Mouse (Mus musculus) erythroid progenitor cell, adult 5-6 weeks (primary cell): ENCODE measurements around the gene Klf3. TPM values are rescaled to one million over a fixed set of nuclear protein-coding genes. Genes with fewer than 3 reads are reported as not detected.
"Not testable (repeated sequence)": the region's sequence is repeated elsewhere in the genome, so short reads cannot be mapped to it uniquely, and the experiment has no call there.

Experiments used
- ATAC-seq: replicated peaks from 2 replicates; pipeline ENCODE4 v1.8.0; 2016; ENCODE audit warnings: moderate number of reproducible peaks, mild to moderate bottlenecking, moderate TSS enrichment, inconsistent platforms; ENCODE audit not compliant: poor library complexity, low FRiP score, severe bottlenecking
- total RNA-seq, 2 experiments: library from RNA; stranded (forward) in 1 of 2; stranded (reverse) in 1 of 2; fragments of 150-400 nt in 1 of 2; fragments of 186-747, 209-891 nt in 1 of 2; gene quantifications; 2 replicates each; pipeline versions ENCODE4 v1.2.3 to v1.2.4; 2015 to 2017; ENCODE audit warnings: low replicate concordance in 2 of 2

Gene Klf3
- total RNA-seq, 2 experiments from 2014 or later, result 427 to 622 TPM

DNA sequence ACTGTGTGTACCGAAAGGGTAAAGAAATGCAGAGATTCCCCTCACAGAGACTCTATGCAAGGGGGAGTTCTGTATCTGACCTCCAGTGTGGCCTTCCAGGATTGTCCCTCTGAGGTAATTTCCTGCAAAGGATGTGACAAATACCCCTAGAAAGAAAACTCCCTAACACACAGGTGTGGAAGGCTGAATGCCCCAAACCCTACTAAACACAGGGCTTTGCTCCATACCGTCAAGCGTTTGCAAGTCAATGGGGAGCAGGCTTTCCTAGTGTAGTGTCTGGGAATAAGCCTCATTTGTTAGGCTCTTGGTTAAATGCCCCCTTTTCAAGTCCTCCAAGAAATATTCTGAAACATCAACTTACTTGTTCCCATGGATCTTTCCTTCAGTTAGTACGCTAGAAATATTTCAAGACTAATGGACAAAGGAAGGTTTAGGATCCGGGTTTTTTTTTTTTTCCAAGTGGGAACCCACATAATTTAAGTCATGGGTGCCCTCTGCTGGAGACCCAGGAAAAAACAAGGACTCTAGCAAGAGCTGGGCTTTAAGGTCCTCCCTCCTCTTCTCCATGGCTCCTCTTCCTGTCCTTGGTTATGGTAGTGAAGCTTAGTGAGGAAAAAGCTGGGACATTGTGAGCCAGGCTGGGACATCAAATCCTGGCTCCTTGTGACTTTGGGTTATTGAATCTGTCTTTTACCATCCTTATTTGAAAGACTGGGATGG, 63.3 kb downstream of the Klf3 start:
- ATAC-seq, result 0 out of 2 replicates have a peak, but pooled peaks have one; percentile 43

DNA sequence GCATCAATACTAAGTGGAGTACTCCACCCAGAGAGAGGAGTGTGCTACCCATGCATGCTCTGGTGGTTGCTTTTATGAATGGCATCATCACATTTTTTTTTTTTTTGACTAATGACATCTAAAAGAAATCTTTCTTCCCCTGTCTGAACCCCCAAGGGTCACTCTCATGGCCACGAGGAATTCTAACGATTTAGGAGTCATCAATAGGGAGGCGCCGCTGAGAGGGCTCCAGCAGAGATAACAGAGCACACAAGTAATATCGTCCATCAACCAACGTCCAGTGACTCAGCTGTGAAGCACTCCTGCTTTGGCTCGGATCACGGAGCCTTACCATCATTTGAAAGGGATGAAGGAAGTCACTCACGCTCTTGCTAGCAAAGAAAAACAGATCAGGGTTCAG, 63.9 kb downstream of the Klf3 start:
- ATAC-seq, result no peak

DNA sequence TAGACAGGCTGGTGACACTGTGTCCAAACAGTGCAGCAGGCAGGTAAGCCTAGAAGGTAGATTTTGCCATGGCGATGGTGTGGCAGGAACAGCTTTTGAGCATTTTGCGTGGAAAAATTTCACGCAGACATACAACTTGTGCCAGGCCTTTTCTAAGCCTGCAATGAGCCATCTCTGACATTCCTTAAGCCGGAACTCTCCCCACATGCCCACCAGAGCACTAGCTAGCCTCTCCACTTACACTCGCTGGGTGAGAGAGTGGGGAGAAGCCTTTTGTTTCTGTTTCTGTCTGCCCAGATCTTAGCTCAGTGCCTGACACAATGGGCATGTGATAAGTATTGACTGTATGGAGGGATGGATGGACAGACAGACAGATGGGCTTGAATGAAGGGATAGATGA, 64.4 kb downstream of the Klf3 start:
- ATAC-seq, result no peak

- no peak for ATAC-seq
These were observed 73.1 kb downstream of the Klf3 start for GRCm38 (mm10) chr5:64876086-64876830.

DNA sequence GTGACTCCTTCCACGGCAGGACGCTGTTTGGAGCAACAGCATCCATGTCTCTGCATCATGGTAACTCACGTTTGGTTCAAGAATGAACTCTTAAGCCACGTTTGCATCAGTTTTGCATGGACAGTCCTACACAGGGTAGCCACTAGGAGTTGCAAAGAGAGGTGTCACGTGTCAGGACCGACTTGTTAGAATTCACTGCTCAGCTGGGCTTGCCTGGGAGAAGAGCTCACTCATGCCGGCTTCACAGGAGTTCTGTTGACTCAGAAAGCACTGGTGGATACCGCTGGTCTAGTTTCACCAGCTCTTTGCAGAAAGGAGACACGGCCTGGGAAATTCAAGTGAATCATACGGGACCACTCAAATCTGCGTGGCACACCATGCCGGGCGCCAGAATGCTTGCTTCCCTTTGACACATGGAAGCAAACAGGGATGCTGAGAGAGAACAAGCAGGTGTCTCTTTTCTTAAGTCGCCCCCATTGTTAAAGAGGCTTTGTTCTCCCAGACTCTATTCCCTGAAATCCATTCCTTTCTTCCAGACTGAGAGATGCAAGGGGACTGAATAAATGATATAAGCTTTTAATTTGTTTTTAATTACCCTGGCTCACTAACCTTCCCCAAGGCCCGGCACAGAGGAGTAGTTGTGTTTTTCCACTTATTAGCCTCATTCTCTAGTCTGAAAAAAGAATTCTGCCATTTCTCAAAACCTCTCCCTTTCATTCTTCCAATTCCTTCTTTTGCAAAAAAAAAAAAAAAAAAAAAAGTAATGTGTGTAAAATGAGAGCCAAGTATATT, 74.2 kb downstream of the Klf3 start:
- no peak for ATAC-seq

DNA sequence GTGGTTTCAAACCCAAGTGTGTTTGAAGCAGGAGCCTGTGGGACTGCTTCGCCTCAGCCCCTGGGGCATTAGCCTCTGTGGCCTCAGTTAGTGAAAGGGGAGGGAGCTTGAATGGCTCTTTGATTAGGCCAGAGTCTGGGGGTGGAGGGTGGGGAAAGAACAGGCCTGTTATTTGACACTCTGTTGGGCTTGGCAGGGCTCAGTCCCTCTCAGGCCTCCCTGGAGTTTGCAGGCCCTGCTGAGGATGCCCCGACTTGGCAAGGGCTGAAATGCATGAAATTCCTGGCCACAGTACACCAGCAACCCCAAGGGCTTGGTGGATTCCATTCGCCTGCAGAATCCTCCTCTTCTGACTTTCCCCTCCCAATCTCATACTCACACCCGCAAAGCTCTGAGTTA, 74.8 kb downstream of the Klf3 start:
- no peak for ATAC-seq

DNA sequence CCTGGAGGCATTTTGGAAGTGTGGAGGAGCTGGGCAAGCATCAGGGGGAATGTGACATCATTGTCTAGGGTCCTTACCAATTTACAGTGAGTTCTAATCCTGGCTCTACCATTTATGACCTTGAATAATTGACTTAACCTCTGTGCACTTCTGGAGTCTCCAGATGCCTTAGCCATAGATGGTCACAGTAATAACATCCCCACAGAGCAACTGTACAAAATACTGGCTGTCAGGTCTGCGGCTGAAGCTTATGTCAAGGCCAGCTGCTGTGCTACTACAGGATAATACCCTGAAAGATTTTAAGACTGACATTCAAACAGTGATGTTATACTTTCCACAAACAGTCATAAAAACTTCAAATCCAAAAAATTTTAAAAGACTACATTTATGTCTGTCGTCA, 75.3 kb downstream of the Klf3 start:
- no peak for ATAC-seq

- ATAC-seq, result no peak
These were observed 76.1 kb downstream of the Klf3 start for GRCm38 (mm10) chr5:64879241-64879640.

DNA sequence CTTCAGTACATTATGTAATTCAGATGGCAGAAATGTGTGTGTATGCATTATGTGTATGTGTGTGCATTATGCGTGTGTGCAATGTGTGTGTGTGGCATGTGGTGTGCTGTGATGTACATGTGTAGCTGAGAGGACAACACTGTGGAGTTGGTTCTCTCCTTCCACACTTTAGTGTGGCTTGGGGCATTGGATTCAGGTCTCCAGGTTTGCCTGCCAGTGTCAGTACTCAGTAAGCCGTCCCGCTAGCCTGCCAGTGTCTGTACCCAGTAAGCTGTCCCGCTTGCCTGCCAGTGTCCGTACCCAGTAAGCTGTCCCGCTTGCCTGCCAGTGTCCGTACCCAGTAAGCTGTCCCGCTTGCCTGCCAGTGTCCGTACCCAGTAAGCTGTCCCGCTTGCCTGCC, 78.4 kb downstream of the Klf3 start:
- not testable (repeated sequence) for ATAC-seq

GRCm38 (mm10) chr5:64881976-64882375, 78.8 kb downstream of the Klf3 start:
- ATAC-seq, result not testable (repeated sequence)

Other genes with a start within 250 kb of the Klf3 start
- 2.9 and 6.5 TPM in 2 replicates for gene Tlr1, start 130.2 kb downstream of the Klf3 start, total RNA-seq (2015; ENCODE audit: low replicate concordance)
- gene Tlr1, start 130.2 kb downstream of the Klf3 start, total RNA-seq (2017; ENCODE audit: low replicate concordance), result 0.64 and 2.4 TPM in 2 replicates
- gene Tlr6, start 156.7 kb downstream of the Klf3 start, total RNA-seq (2015; ENCODE audit: low replicate concordance), result 10.9 TPM in 1 of 2 replicates, not detected in the other
- gene Tlr6, start 156.7 kb downstream of the Klf3 start, total RNA-seq (2017; ENCODE audit: low replicate concordance), result 0.51 TPM in 1 of 2 replicates, not detected in the other
- gene Fam114a1, start 166.7 kb downstream of the Klf3 start, total RNA-seq (2015; ENCODE audit: low replicate concordance), result 2.5 TPM in 1 of 2 replicates, not detected in the other
- 1.5 and 1.8 TPM in 2 replicates for gene Fam114a1, start 166.7 kb downstream of the Klf3 start, total RNA-seq (2017; ENCODE audit: low replicate concordance)